Mouse (Mus musculus): ENCODE data around the gene Gpc3. TPM values are rescaled to one million over a fixed set of nuclear protein-coding genes. Genes with fewer than 3 reads are reported as not detected.

Gene Gpc3
- polyA plus RNA-seq (2016; fragmentation: Nextera tagmentation; extraction: Ambion mirVana): 484 and 654 TPM in 2 replicates

GRCm38 (mm10) chrX:52613328-52614030, at the start of gene Gpc3:
Gene Gpc3 (minus strand): TSS chrX:52613950.
- DNase-seq (ENCODE audit: low spot score): peak; percentile 88
- H3K27me3 ChIP-seq (ENCODE audit: insufficient read depth, poor library complexity, severe bottlenecking): no peaks in the 10 kb centered on the region; the same call in 1 of the 2 replicates

GRCm38 (mm10) chrX:52651975-52652374, 38.2 kb upstream of the Gpc3 start:
- peak; percentile 78 for DNase-seq (ENCODE audit: low spot score)
- Histone ChIP-seq H3K9me3 (no peaks in the 10 kb centered on the region), H3K4me1 (peaks cover 13% of the 10 kb centered on the region; the same call in 1 of the 2 replicates), H3K27ac (peak overlapping the region; percentile 86), H3K27me3 (ENCODE audit: insufficient read depth, poor library complexity, severe bottlenecking) (no peaks in the 10 kb centered on the region), H3K4me3 (no peak overlapping the region), H3K36me3 (no peaks in the 10 kb centered on the region)
- WGBS: 19% methylated on average over 10 of the region's 10 CpGs

More at GRCm38 (mm10) chrX:52613328-52614030, at the start of gene Gpc3:
- Histone ChIP-seq H3K36me3 (no peaks in the 10 kb centered on the region), H3K9me3 (no peaks in the 10 kb centered on the region), H3K4me3 (peak within 1 kb of the TSS; percentile 67), H3K27ac (peak within 1 kb of the TSS; percentile 87), H3K4me1 (peaks cover 28% of the 10 kb centered on the region)
- WGBS: 19% methylated on average over 48 of the region's 48 CpGs

DNA sequence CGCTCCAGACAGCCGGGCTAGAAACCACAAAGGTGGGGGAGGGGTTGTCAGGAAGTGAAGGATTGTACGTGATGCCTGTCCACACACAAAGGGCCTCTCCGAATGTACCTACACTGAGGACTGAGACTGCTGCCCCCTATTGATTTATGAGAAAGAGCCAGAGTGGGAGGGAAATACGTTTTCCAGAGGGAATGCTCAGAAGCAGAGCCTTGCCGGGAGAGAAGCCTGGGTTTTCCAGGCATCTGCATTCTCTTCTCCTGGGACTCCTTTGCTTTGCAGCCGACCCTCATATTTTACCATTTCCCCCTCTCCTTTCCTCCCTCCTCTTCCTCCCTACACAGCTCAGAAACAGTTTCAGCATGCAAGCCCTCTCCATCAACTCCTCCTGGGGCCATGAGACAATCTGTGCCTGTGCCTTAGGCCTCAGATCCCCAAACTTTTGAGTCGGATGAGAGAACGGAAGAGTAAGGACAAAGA, 37.8 kb upstream of the Gpc3 start:
- no peak overlapping the region for H3K4me3 ChIP-seq

GRCm38 (mm10) chrX:52648910-52649785, 35.4 kb upstream of the Gpc3 start:
- DNase-seq (ENCODE audit: low spot score): no peak
- Histone ChIP-seq H3K36me3 (no peaks in the 10 kb centered on the region), H3K4me1 (peaks cover 18% of the 10 kb centered on the region), H3K4me3 (peak overlapping the region; percentile 27; the same call in 1 of the 2 replicates), H3K27ac (peak overlapping the region; percentile 77), H3K27me3 (ENCODE audit: insufficient read depth, poor library complexity, severe bottlenecking) (no peaks in the 10 kb centered on the region), H3K9me3 (no peaks in the 10 kb centered on the region)
- WGBS: 28% methylated on average over 19 of the region's 19 CpGs

More for the DNA sequence above, 37.8 kb upstream of the Gpc3 start:
- peaks cover 13% of the 10 kb centered on the region; the same call in 1 of the 2 replicates for H3K4me1 ChIP-seq
- peak overlapping the region; percentile 86 for H3K27ac ChIP-seq
- 27% methylated on average over 9 of the region's 9 CpGs for WGBS
- H3K9me3 ChIP-seq: no peaks in the 10 kb centered on the region
- H3K36me3 ChIP-seq: no peaks in the 10 kb centered on the region
- DNase-seq (ENCODE audit: low spot score): peak; percentile 76
- no peaks in the 10 kb centered on the region for H3K27me3 ChIP-seq (ENCODE audit: insufficient read depth, poor library complexity, severe bottlenecking)

GRCm38 (mm10) chrX:52644393-52644792, 30.6 kb upstream of the Gpc3 start:
- peaks cover 17% of the 10 kb centered on the region for H3K4me1 ChIP-seq

GRCm38 (mm10) chrX:52643350-52643749, 29.6 kb upstream of the Gpc3 start:
- 31% methylated on average over 2 of the region's 2 CpGs for WGBS
- no peak overlapping the region for H3K27ac ChIP-seq
- H3K4me3 ChIP-seq: no peak overlapping the region
- H3K36me3 ChIP-seq: no peaks in the 10 kb centered on the region
- no peaks in the 10 kb centered on the region for H3K27me3 ChIP-seq (ENCODE audit: insufficient read depth, poor library complexity, severe bottlenecking)
- DNase-seq (ENCODE audit: low spot score): no peak
- H3K4me1 ChIP-seq: peaks cover 9% of the 10 kb centered on the region
- no peaks in the 10 kb centered on the region for H3K9me3 ChIP-seq

More at GRCm38 (mm10) chrX:52644393-52644792, 30.6 kb upstream of the Gpc3 start:
- no peaks in the 10 kb centered on the region for H3K9me3 ChIP-seq
- H3K27ac ChIP-seq: no peak overlapping the region
- no peak for DNase-seq (ENCODE audit: low spot score)
- no peak overlapping the region for H3K4me3 ChIP-seq
- H3K36me3 ChIP-seq: no peaks in the 10 kb centered on the region
- H3K27me3 ChIP-seq (ENCODE audit: insufficient read depth, poor library complexity, severe bottlenecking): no peaks in the 10 kb centered on the region
- 66% methylated on average over 7 of the region's 7 CpGs for whole genome bisulfite sequencing

GRCm38 (mm10) chrX:52642126-52642525, 28.4 kb upstream of the Gpc3 start:
- no peak overlapping the region for H3K27ac ChIP-seq
- no peak overlapping the region for H3K4me3 ChIP-seq
- H3K36me3 ChIP-seq: no peaks in the 10 kb centered on the region
- H3K4me1 ChIP-seq: peaks cover 6% of the 10 kb centered on the region; the same call in 1 of the 2 replicates
- no peak for DNase-seq (ENCODE audit: low spot score)
- WGBS: 88% methylated on average over 2 of the region's 2 CpGs
- H3K9me3 ChIP-seq: no peaks in the 10 kb centered on the region
- no peaks in the 10 kb centered on the region for H3K27me3 ChIP-seq (ENCODE audit: insufficient read depth, poor library complexity, severe bottlenecking)

DNA sequence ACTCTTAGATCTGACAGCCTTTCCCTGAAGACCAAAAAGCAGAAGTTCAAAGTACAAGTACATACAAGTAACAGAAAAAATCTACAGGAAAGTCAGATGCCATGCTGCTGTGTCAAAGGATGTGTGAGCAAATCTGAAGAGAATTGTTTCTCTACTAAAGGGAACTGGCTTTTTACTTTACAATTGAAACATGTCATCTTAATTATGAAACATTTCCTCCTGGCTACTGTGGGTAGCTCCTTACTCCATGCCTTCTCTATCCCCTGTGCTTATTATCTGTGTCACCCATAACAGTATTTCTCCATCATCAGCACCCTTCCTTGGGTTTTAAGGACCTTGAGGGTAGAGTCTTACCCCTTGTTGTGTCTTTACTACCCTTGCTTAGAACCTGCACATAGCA, 23.7 kb upstream of the Gpc3 start:
- no peaks in the 10 kb centered on the region for H3K9me3 ChIP-seq
- H3K4me1 ChIP-seq: no peaks in the 10 kb centered on the region
- H3K36me3 ChIP-seq: no peaks in the 10 kb centered on the region
- DNase-seq (ENCODE audit: low spot score): no peak
- no peak overlapping the region for H3K4me3 ChIP-seq
- no peak overlapping the region for H3K27ac ChIP-seq
- no peaks in the 10 kb centered on the region for H3K27me3 ChIP-seq (ENCODE audit: insufficient read depth, poor library complexity, severe bottlenecking)

DNA sequence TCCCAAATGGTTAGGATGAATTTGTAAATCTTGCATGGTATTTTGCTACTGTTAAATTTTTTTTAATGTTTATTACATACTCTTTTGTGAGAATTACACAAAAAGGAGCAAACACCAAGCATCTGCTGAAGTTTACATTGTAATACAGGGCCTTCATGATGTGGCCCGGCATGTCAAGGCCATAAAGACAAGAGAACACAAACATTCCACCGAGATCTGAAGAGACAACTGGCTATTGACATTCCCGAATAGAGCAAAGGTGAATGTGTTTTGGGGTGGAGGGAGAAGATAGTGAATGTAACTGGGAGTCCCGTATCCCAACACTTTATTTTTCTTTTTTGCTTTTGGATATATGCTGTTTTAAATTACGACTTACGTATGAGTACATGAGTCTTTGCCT, 20.2 kb upstream of the Gpc3 start:
- no peaks in the 10 kb centered on the region for H3K9me3 ChIP-seq
- WGBS: 66% methylated on average over 6 of the region's 6 CpGs
- no peaks in the 10 kb centered on the region for H3K27me3 ChIP-seq (ENCODE audit: insufficient read depth, poor library complexity, severe bottlenecking)
- no peak overlapping the region for H3K4me3 ChIP-seq
- no peak overlapping the region for H3K27ac ChIP-seq
- H3K36me3 ChIP-seq: no peaks in the 10 kb centered on the region
- no peak for DNase-seq (ENCODE audit: low spot score)
- H3K4me1 ChIP-seq: peaks cover 9% of the 10 kb centered on the region; the same call in 1 of the 2 replicates

GRCm38 (mm10) chrX:52632688-52633324, 19.1 kb upstream of the Gpc3 start:
- DNase-seq (ENCODE audit: low spot score): no peak
- peaks cover 9% of the 10 kb centered on the region; the same call in 1 of the 2 replicates for H3K4me1 ChIP-seq
- no peak overlapping the region for H3K4me3 ChIP-seq
- H3K36me3 ChIP-seq: no peaks in the 10 kb centered on the region
- no peaks in the 10 kb centered on the region for H3K27me3 ChIP-seq (ENCODE audit: insufficient read depth, poor library complexity, severe bottlenecking)
- H3K9me3 ChIP-seq: no peaks in the 10 kb centered on the region
- WGBS: 23% methylated on average over 7 of the region's 7 CpGs
- H3K27ac ChIP-seq: no peak overlapping the region

GRCm38 (mm10) chrX:52626963-52627716, 13.4 kb upstream of the Gpc3 start:
- H3K4me1 ChIP-seq: peaks cover 13% of the 10 kb centered on the region; the same call in 1 of the 2 replicates
- H3K27ac ChIP-seq: no peak overlapping the region
- H3K27me3 ChIP-seq (ENCODE audit: insufficient read depth, poor library complexity, severe bottlenecking): peaks cover 3% of the 10 kb centered on the region; the same call in 1 of the 2 replicates
- H3K9me3 ChIP-seq: no peaks in the 10 kb centered on the region
- WGBS: 53% methylated on average over 6 of the region's 6 CpGs
- no peaks in the 10 kb centered on the region for H3K36me3 ChIP-seq
- no peak overlapping the region for H3K4me3 ChIP-seq
- DNase-seq (ENCODE audit: low spot score): no peak

DNA sequence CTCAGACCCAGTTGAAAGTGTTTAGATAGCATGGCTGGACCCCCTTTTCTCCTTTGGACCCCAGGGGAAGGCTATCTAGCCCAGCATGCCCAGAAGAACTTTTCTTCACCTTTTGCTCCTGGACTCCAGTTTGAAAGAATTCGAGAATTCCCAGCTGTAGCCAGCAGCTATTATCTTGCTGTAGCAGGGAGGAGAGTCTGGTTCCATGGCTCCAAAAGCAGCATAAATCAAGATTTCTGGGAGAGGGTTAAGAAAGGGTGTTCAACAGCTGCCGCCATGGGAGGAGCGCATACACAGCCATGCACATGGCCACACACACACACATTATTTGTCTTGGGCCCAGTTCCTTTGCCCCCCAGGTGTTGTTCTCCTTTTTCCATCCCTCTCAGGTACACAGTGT, 4.1 kb upstream of the Gpc3 start:
- Histone ChIP-seq H3K27ac (peak overlapping the region; percentile 37), H3K9me3 (no peaks in the 10 kb centered on the region), H3K27me3 (ENCODE audit: insufficient read depth, poor library complexity, severe bottlenecking) (no peaks in the 10 kb centered on the region; the same call in 1 of the 2 replicates), H3K4me1 (peaks cover 29% of the 10 kb centered on the region), H3K36me3 (no peaks in the 10 kb centered on the region), H3K4me3 (no peak overlapping the region)
- 50% methylated on average over 3 of the region's 3 CpGs for WGBS
- DNase-seq (ENCODE audit: low spot score): no peak

All from heart, embryonic 10.5 days (tissue).